Mouse (Mus musculus) midbrain, embryonic 12.5 days (tissue): Measurements from ENCODE around the gene Pla2g12a. TPM values are rescaled to one million over a fixed set of nuclear protein-coding genes. Genes with fewer than 3 reads are reported as not detected.

Experiments used
- ATAC-seq: fragments of 200-750 bp; cut with Nextera tagmentation; 2 replicates; pipeline ENCODE4 v1.8.0; 2017; ENCODE audit warnings: low read depth, moderate TSS enrichment, moderate library complexity; ENCODE audit not compliant: low FRiP score
- H3K27ac ChIP-seq: fragments of 300-500 bp; sonication (generic); replicated peaks from 2 replicates; pipeline ENCODE4 v1.5.1; 2016; ENCODE audit warnings: mild to moderate bottlenecking
- H3K27me3 ChIP-seq: fragments of 300-500 bp; sonication (generic); 2 replicates; pipeline ENCODE4 v1.6.1; 2016; ENCODE audit warnings: mild to moderate bottlenecking
- H3K36me3 ChIP-seq: fragments of 300-500 bp; sonication (generic); 2 replicates; pipeline ENCODE4 v1.6.1; 2016
- H3K4me1 ChIP-seq: fragments of 300-500 bp; sonication (generic); 2 replicates; pipeline ENCODE4 v1.6.1; 2016
- H3K4me2 ChIP-seq: fragments of 300-500 bp; sonication (generic); replicated peaks from 2 replicates; pipeline ENCODE4 v1.6.1; 2016; ENCODE audit warnings: mild to moderate bottlenecking, moderate library complexity
- H3K4me3 ChIP-seq: fragments of 300-500 bp; sonication (generic); 2 replicates; pipeline ENCODE4 v1.5.1; 2016; ENCODE audit warnings: mild to moderate bottlenecking
- H3K9ac ChIP-seq: fragments of 300-500 bp; sonication (generic); replicated peaks from 2 replicates; pipeline ENCODE4 v1.6.1; 2016; ENCODE audit warnings: mild to moderate bottlenecking, moderate library complexity
- H3K9me3 ChIP-seq: fragments of 300-500 bp; sonication (generic); 2 replicates; pipeline ENCODE4 v1.6.1; 2016; ENCODE audit warnings: mild to moderate bottlenecking
- WGBS: fragments of 180-500 bp; shearing (Covaris S2); methylation state at CpG from one replicate; pipeline ENCODE4 v1.1.7; 2016; 5-methylcytosine and 5-hydroxymethylcytosine counted together
- polyA plus RNA-seq: library from polyadenylated mRNA; unstranded; fragments of >200 nt; fragmentation: Nextera tagmentation; extraction: Ambion mirVana; gene quantifications from 2 replicates; pipeline ENCODE4 v1.2.1, GENCODE M21; 2016

The Pla2g12a gene
- polyA plus RNA-seq, 1 experiment from 2014 or later = 22.6 TPM

- peak; percentile 62; the same call in 1 of the 2 replicates for ATAC-seq
- H3K27ac ChIP-seq = no peak overlapping the region
- no peak overlapping the region for H3K4me2 ChIP-seq
- H3K36me3 ChIP-seq = no peaks in the 10 kb centered on the region
- no peaks in the 10 kb centered on the region for H3K27me3 ChIP-seq
- no peak overlapping the region for H3K4me3 ChIP-seq
- H3K9me3 ChIP-seq = no peaks in the 10 kb centered on the region
- H3K9ac ChIP-seq = no peak overlapping the region
- 57% methylated on average over 7 of the region's 7 CpGs for WGBS
- H3K4me1 ChIP-seq = peaks cover 3% of the 10 kb centered on the region; the same call in 1 of the 2 replicates
Observed at GRCm38 (mm10) chr3:129939058-129939457, 60.7 kb downstream of the Pla2g12a start.

- H3K36me3 ChIP-seq = no peaks in the 10 kb centered on the region
- no peak overlapping the region for H3K27ac ChIP-seq
- H3K9ac ChIP-seq = no peak overlapping the region
- peaks cover 3% of the 10 kb centered on the region; the same call in 1 of the 2 replicates for H3K4me1 ChIP-seq
- H3K4me2 ChIP-seq = no peak overlapping the region
- 95% methylated on average over 2 of the region's 2 CpGs for WGBS
- no peak for ATAC-seq
- H3K27me3 ChIP-seq = no peaks in the 10 kb centered on the region
- no peaks in the 10 kb centered on the region for H3K9me3 ChIP-seq
- H3K4me3 ChIP-seq = no peak overlapping the region
Observed at GRCm38 (mm10) chr3:129940780-129941179, 62.4 kb downstream of the Pla2g12a start.

- 90% methylated on average over 1 of the region's 1 CpGs for WGBS
- H3K36me3 ChIP-seq = no peaks in the 10 kb centered on the region
- H3K4me3 ChIP-seq = no peak overlapping the region
- no peak overlapping the region for H3K9ac ChIP-seq
- H3K27me3 ChIP-seq = no peaks in the 10 kb centered on the region
- no peaks in the 10 kb centered on the region for H3K9me3 ChIP-seq
- no peak overlapping the region for H3K4me2 ChIP-seq
- H3K27ac ChIP-seq = no peak overlapping the region
- ATAC-seq = no peak
- peaks cover 3% of the 10 kb centered on the region; the same call in 1 of the 2 replicates for H3K4me1 ChIP-seq
Observed at GRCm38 (mm10) chr3:129941291-129941690, 62.9 kb downstream of the Pla2g12a start.

- Histone ChIP-seq H3K9me3 (no peaks in the 10 kb centered on the region), H3K27ac (no peak overlapping the region), H3K4me3 (no peak overlapping the region), H3K9ac (no peak overlapping the region), H3K36me3 (no peaks in the 10 kb centered on the region), H3K27me3 (no peaks in the 10 kb centered on the region), H3K4me1 (no peaks in the 10 kb centered on the region), H3K4me2 (no peak overlapping the region)
- ATAC-seq = no peak
- 86% methylated on average over 4 of the region's 4 CpGs for WGBS
Observed at GRCm38 (mm10) chr3:129943813-129944212, 65.4 kb downstream of the Pla2g12a start.

Other genes starting within 250 kb of the Pla2g12a start
- gene Egf, start 123.3 kb upstream of the Pla2g12a start, polyA plus RNA-seq = 1.9 and 2.1 TPM in 2 replicates
- not detected in 2 replicates for gene Lrit3, start 74.6 kb upstream of the Pla2g12a start, polyA plus RNA-seq
- gene Rrh, start 56.0 kb upstream of the Pla2g12a start, polyA plus RNA-seq = not detected in 2 replicates
- 86.2 and 89.3 TPM in 2 replicates for gene Gar1, start 47.2 kb upstream of the Pla2g12a start, polyA plus RNA-seq
- gene Cfi, start 42.7 kb upstream of the Pla2g12a start, polyA plus RNA-seq = 0.14 and 0.35 TPM in 2 replicates
- 56.3 and 57.7 TPM in 2 replicates for gene Casp6, start 22.8 kb downstream of the Pla2g12a start, polyA plus RNA-seq
- 3.6 and 4.2 TPM in 2 replicates for gene Mcub, start 91.6 kb downstream of the Pla2g12a start, polyA plus RNA-seq
- 35.6 and 37.2 TPM in 2 replicates for gene Sec24b, start 182.9 kb downstream of the Pla2g12a start, polyA plus RNA-seq